Mouse (Mus musculus) spleen, postnatal 4 days (tissue): ENCODE data around the gene Klf9.
"Not testable (repeated sequence)": the region's sequence is repeated elsewhere in the genome, so short reads cannot be mapped to it uniquely, and the experiment has no call there.

Source experiments
- DNase-seq, 2 experiments: peaks; one replicate each; pipeline ENCODE4 v3.0.0; 2022; ENCODE audit warnings: low spot score in 2 of 2

Gene Klf9

DNA sequence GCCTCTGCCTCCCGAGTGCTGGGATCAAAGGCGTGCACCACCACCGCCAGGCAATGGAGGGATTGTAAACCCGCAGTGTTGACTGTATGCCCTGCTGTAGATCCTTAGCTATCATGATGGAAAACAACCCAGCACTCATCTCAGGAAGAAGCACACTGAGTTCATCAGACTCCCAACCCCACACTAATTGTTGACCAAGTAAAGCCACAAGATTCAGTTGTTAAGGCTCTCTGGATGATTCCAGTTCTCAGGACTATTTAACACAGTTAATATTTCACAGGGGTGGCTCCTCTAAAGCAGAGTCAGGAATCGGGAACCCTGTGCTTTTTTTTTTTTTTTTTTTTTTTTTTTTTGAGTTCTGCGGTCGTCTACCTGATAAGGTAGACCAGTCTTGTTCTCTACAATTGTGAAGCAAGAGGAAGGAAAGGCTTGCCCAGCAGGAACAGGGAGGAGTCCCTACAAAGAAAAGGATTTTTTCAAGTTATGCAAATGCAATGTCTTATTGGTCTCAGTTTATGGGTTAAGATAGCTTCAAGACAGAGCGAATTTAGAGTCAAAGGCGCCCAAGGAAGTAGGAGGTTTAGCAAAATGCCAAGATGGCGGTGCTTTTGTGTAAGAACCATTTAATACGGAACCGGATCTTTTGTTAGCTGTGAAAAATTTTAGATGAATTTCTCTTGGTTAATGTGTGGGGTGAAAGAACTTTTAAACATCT, 1.1 kb upstream of the Klf9 start:
- no peak for DNase-seq

DNA sequence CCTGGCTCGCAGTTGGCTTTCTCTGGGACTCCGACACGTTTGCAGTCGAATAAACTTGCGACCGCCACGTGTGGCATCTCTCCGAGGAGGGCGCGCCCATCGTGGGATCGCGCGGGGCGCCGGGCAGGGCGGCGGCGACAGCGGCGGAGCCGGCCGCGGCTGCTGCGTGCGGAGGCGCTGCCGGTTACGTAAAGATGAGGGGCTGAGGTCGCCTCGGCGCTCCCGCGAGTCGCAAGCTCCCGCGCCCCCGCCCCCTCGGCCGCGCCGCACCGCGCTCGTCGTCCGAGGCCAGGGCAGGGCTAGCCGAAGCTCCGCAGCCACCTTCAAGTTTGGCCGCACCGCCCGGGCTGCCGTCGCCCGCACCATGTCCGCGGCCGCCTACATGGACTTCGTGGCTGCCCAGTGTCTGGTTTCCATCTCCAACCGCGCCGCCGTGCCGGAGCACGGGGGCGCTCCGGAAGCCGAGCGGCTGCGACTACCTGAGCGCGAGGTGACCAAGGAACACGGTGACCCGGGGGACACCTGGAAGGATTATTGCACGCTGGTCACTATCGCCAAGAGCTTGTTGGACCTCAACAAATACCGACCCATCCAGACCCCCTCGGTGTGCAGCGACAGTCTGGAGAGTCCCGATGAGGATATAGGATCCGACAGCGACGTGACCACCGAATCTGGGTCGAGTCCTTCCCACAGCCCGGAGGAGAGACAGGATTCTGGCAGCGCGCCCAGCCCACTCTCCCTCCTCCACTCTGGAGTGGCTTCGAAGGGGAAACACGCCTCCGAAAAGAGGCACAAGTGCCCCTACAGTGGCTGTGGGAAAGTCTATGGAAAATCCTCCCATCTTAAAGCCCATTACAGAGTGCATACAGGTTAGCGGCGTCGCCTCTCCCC, 610 bp downstream of the Klf9 start:
- DNase-seq = peak; percentile 47 to 79

DNA sequence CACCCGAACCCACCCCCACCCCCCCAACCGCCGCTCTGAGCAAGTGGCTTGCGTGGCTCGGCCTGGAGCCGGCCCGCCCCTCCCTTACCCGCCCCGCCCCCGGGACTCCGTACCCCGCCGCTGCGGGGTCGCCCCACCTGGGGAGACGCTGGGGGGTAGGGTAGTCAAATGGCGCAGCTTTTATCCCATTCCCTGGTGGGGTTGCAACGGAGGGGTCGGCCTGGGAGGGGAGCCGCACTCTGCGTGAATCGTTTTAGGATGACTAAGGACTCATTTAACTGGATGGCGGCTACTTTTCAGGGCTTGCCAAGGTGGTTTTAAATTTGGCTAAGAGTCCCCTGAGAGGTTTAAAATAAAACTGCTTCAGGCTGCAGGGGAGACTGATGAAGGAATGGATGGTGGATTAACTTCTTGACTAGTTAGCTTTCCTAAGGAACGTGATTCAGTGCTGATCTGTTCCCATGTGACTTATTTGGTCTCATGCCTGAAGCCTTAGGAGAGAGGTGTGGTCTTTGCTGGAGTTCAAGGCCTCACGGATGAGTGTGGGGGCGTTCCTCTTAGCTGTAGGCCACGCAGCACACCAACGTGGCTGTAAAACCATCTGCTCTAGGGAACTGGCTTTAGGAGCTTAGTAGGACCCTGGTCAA, 1.5 kb downstream of the Klf9 start:
- DNase-seq = no peak

DNA sequence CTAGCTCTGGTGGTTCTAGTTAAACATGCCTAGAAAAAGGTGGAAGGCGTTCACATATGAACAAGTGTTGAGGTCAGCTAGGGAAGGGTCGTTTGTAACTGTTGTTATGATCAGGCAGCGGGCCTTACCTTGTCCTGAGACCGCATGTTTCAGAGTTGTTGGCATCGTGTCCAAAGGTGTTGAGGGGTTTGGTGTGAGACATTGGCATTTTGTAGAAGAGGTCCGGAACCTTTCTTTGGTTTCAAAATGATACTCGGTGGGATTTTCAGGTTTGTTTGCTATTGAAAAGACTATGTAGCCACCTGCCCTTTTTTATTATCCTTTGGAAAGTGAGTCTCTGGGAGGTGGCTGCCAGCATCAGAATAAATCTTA, 2.0 kb downstream of the Klf9 start:
- DNase-seq = no peak

DNA sequence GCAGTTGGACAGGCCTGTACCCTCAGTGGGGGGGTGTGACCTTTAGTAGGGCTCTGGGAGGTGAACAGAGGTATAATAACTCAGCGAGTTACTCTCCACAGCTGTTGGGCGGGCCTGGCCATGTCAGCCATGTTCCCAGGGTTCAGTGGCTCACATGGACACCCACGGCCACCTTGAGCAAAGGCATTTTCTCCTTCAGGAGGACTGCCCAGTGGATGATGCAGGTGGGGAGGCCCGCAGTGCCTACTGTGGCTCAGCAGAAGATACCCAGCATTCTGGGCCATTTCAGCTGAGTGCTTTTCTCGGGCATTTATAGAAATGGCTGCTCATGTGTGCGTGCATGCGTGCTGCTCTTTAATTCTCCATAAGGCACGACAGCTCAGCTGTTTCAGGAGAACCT, 2.5 kb downstream of the Klf9 start:
- no peak for DNase-seq

DNA sequence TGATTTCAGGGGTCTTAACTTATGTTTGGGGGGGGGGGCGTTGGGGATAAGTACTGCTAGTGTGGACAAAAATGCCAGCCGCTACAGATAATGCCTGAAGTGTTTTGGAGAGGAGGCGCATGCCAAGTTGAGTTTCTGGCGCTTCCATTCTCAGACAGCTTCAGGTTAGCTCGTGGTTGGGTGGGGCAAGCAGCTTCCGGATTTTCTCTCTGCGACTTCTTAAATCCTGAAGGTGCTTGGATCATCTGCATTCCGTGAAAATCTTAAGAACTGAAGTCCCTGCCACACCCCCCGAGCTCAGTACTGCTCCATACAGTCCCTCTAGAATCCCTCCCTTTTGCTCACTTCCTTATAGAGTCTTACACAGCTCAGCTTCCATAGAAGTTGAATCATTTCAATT, 3.0 kb downstream of the Klf9 start:
- DNase-seq = no peak

DNA sequence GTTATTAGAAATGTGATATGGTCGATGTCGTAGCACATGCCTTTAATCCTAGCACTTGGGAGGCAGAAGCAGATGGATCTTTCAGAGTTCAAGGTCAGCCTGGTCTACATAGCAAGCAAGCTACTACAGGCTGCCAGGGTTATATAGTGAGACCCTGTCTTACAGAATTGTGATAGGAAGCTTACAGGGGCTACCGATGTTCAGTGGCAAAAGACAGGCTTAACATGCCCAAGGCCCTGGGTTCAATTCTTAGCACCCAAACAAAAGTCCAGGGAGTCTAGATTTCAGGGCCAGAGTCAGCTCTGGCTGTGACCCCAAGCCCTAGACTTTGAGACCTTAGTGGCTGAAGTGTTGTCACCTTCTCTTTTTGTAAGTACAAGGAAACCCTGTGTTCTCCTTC, 4.1 kb downstream of the Klf9 start:
- no peak for DNase-seq

DNA sequence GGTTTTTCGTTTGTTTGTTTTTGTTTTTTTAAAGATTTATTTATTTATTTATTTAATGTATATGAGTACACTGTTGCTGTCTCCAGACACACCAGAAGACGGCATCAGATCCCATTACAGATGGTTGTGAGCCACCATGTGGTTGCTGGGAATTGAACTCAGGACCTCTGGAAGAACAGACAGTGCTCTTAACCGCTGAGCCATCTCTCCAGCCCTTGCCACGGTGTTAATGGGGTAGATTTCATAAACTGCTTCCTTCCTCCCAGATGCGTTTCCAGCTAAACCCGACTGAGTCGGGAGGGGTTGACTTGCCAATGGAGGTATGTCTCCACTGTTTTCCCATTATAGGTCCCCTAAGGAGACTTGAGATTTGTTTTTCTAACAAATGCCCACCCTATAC, 4.5 kb downstream of the Klf9 start:
- not testable (repeated sequence) for DNase-seq

DNA sequence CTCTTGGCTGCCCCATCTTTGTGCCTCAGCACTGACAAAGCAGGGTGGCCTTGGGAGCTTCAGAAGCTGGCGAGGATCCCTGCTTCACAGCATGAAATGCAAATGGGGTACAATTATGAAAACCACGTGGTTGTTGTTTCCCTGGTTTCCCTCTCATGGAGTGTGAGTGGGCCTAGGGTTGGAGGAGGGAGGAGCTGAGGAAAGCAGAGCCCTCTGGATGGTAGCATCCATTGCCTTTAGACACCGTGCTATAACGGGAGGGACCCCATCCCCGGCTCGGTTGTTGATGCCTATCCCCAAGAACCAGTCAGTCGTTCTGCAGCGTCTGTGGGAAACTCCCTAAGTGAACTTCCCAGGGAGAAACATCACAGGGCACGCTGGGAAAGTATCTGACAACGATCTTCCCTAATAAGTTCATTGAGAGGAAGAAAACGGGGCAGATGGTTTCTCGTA, 5.4 kb downstream of the Klf9 start:
- no peak for DNase-seq

DNA sequence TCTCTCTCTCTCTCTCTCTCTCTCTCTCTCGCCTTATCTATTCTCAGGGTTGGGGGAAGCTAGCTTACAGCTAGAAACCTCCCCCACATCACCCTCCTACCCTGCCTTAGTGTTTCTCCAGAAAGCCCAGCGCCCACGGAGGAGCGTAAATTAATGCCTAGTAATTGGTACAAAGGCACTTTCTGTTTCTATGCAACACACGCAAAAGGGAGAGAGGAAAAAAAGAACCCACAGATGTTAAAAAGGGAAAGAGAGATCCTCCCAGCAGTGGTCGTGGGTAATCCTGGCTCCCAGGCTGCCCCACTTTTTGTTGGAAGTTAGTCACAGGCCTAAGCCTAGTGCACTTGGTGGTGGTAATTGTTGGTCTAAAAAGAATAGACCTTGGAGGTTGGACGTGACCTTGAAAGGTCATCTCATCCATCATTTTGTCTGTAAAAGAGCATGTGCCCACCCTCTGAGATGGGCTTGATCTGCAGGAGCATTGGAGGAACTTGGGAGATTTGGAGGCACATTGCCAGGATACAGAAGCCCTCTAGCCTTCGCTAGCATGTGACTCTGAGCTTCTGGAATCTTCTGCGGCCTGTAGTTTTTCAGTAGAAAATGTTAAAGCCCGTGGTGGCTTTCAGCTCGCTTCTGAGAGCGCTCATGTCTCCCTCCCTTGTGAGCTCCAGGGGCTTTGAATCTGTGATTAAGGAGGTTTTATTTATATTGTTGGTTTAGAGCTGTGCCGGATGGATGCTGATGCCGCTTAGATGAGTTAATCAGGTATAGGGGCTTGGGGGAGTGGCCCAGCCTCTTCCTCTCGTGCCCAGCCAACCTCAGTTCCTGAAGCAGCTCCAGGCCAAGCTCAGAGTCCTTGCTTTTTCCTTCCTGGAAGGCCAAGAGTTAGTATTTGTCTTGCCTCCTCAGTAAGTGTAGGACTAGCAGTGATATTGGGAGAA, 6.3 kb downstream of the Klf9 start:
- no peak for DNase-seq

DNA sequence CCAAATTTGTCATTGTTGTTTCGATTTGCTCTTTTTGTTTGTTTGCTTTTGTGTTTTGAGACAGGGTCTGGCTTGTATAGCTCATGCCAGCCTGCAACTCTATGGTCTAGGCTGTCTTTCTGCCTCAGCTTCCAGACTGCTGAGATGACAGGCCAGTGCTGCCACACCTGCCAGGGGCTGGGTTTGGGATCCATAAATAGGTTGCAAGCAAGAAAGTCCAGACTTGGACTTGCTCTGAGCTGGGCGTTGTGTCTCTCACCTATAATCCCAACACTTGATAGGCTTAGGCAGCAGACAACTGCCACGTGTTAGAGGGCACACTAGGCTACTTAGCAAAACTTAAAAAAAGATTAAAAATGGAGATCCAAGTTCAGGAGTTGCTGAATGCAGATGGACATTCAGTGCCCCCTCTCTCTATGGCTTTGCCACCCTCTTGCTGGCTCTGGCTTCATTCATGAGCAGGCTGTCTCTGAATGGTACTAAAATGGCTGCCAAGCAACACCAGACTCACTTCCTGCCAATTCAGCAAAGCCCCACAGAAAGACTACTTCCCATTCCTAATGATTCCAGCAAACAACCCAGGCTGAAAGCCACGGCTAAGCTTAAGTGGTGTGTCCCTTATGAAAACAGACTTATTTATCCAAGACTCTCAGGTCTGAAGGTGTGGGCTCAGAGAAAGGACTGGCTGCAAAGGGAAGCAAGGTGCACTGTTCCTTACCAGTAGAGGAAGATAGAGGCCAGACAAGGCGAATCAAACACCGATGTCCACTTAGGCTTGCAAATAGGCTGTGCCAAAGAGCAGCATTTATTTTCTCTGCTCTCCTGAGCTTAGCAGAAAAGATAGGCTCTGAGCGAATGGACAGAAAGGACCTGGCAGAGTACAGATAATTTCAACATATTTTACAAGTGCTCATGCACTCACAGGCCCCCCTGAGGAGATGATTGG, 8.7 kb downstream of the Klf9 start:
- no peak for DNase-seq

DNA sequence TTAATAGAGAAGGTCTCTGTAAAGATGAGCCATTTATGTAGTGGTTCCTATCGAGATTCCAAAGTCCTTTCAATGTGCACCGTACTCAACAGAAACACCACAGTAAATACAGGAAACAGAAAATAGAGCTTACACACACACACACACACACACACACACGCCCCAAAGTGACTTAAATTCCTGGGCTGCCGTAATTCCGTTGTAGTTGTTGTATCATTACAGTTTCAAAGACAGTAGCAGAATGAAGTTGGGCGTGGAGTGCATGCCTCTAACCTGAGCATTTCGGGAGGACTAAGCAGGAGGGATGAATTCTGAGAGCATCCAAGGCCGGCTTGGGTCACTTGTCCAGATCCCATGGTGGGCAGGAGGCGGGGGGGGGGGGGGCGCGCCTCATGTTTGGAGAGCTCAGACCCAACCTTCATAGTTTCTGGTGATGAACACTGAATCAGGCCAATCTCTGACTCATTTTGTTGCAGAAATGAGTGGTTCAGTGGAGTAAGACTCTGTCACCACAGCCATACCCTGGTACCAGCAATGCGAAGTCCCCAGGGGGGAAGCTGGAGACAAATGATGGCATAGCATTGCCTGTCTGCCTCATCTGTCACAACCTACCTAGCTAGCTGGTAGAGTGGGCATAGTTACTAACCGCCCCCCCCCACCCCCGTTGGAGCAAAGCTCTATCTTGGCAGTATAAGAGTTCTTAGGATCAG, 9.7 kb downstream of the Klf9 start:
- no peak for DNase-seq

DNA sequence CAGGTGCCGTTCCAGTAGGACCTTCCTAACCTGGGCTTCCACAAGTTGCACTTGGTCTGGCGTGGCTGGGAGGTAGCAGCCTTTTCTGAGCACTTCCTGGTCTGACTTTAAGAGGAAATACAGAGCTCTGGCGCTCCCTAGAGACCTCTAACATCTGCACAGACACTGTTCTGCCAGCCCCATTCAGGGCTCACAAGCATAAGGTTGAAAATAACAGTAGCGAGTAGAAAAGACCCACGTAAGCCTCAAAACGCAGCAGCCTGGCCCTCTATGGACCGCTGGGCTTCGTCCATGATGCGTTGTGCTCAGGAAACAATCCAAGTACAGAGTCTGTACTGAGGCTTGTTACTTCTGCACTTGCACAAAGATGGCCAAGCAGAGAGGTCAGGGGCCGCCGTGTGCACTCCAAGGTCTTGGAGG, 10.6 kb downstream of the Klf9 start:
- DNase-seq = peak; percentile 66 to 78

DNA sequence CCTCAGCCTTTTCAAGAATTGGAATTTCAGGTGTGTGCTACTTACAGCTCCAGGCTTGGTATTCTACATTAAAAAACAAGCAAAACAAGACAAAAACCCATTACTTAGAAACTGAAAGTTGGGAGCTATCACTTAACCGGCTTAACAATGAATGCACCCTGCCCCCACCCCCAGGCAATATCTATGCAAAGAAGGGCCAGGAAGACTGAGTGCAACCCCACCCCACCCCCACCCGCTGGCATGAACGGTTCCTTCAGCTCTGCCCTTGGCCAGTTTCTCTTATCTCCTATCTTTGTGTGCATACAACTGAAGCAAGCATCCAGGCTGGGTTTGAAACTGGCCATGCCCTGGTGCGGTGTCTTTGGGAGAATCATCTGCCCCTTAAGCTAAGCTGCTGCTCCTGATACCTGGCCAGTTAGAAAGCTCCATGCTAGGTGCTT, 11.2 kb downstream of the Klf9 start:
- DNase-seq = peak; percentile 55 to 71

DNA sequence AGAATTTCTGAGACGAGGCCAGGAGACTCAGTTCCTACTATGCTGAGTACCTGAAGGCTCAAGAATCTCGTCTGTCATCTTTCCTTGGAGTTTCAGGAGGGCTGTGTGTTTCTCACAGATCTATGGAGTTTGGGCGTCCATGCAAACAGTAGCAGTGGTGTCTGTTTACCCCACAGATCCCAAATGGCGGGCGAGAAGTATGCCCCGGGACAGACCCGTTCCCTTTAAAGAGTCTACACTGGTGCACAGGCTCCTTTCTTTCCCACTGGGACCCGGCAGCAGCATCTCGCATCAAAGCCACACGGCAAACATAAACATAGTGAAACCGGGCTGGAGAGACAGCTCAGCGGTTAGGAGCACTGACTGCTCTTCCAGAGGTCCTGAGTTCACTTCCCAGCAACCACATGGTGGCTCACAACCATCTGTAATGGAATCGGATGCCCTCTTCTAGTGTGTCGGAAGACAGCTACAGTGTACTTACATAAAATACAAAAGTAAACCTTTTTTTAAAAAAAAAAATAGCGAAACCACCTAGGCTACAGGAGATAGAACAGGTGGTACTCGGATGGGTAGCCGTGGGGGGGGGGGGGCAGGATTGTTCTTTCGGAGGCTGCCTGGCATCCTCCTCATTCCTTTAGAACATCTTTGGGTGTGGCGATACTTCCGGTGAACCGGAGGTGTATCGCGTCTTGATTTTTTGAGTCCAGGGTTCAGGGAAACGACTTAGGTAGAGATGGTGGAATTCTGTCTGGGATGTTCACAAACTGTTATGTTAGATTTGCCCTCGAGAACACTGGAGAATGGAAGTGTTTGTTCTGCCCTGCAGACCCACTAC, 12.0 kb downstream of the Klf9 start:
- no peak for DNase-seq

DNA sequence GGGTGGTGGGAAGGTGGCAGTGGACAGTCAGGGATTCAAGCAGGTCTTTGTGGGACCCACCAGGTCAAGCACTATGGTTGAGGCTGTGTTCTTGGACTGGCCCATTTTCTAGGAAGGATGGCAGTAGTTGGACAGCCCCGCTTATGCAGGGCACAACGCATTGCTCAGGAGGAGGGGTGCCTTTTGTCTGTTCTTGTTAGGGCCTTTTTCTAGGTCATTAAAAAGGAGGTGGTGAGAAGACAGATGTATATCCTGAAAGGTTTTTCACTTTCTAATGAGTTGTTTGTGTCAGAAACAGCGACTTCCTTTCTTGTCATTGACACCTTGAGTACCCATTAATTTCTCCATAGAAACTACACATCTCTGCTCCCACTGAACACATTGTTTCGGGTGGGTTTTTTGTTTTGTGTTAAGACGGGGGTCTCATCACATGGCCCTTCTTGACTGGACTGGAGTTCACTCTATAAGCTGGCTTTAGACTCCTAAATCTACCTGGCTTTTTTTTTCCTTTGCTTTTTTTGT, 12.6 kb downstream of the Klf9 start:
- no peak for DNase-seq

DNA sequence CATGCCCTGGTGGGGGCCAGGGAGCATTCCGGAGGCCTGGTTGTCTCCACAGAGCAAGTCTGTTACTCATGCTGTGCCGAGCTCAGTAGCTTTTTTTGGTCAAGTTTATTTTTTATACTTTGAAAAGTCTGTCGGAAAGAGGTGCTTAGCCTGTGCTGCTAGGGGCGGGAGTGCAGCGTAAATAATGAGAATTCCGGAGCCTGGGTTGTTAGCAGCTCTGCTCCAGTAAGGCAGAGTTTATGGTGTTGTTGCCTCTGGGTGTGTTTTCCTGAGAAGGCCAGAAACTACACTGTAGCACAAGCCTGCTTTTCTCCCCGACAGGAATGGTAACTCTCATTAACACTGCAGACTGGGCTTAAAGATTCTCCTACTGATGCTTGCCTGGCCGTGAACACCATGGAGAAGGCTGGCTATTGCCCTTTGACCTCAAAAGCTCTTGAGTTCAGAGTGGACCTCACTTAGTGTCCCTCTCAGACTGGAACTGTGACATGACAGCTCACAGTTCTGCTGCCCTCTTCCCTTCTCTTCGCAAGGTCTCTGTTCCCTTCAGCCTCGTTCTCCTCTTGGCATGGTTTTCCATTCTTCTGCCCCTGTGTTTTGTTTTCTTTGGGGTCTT, 18.9 kb downstream of the Klf9 start:
- no peak for DNase-seq

DNA sequence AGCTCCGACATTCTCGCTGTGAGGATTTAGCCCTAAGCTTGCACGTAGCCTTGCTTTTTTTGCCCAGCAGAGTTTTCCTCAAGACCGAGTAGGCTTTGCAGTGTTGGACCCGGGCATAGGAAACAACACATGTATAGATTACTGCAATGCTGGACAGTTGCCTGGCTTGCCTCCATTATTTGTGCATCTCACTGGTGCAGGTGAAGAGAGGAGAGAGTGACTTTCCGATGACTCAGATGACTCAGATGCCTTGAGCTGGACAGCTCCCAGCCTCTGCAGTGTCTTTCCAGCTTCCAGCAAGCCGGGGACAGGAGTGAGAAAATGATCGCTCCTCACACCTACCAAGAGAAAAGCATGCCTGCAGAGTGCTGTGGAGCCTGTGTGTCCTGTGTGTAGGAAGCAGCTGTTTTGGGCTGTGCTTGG, 21.4 kb downstream of the Klf9 start:
- no peak for DNase-seq
